Mouse (Mus musculus) thymus, adult 2 months (tissue): ENCODE measurements at regions not wholly inside any gene's neighbourhood (a gene's known extent, or its start where the extent isn't known, plus 50 kb on each side); places are given as distances from the start of the nearest gene placed in this dataset.

Experiments used
- CTCF ChIP-seq: fragments of 200-500 bp; IDR thresholded peaks from 2 replicates; pipeline ENCODE4 v1.5.1; 2012; ENCODE audit warnings: mild to moderate bottlenecking, control low read depth, low read length, moderate library complexity, borderline replicate concordance; ENCODE audit not compliant: control insufficient read depth, poor library complexity, insufficient read depth; ENCODE audit errors: extremely low read depth
- POLR2A ChIP-seq: fragments of 200-500 bp; IDR thresholded peaks from 2 replicates; pipeline ENCODE4 v1.6.1; 2012; ENCODE audit warnings: mild to moderate bottlenecking, low read length, control low read depth, moderate library complexity; ENCODE audit not compliant: control insufficient read depth, poor library complexity, insufficient read depth; ENCODE audit errors: extremely low read depth

GRCm38 (mm10) chr17:45265587-45265986, 167.9 kb downstream of the Cdc5l start:
- TF ChIP-seq CTCF (no peak), POLR2A (no peak)
